Mouse (Mus musculus): ENCODE data around the gene Fkbp11.

Fkbp11 gene

GRCm38 (mm10) chr15:98738796-98739195 is 10.8 kb upstream of the Fkbp11 start:
- no peak for DNase-seq

- DNase-seq, result peak; percentile 71
Measured at GRCm38 (mm10) chr15:98737881-98738280, 9.9 kb upstream of the Fkbp11 start.

- peak; percentile 42 for DNase-seq
Measured at GRCm38 (mm10) chr15:98736521-98736920, 8.5 kb upstream of the Fkbp11 start.

- DNase-seq, result peak; percentile 37
Measured at GRCm38 (mm10) chr15:98733976-98734566, 6.1 kb upstream of the Fkbp11 start.

GRCm38 (mm10) chr15:98733370-98733769 is 5.4 kb upstream of the Fkbp11 start:
- DNase-seq, result no peak

- DNase-seq, result no peak
Measured at GRCm38 (mm10) chr15:98732006-98732531, 4.1 kb upstream of the Fkbp11 start.

GRCm38 (mm10) chr15:98730790-98731189 is 2.8 kb upstream of the Fkbp11 start:
- DNase-seq, result no peak

GRCm38 (mm10) chr15:98729791-98730545 is 2.0 kb upstream of the Fkbp11 start:
- no peak for DNase-seq

GRCm38 (mm10) chr15:98728366-98728765 is 368 bp upstream of the Fkbp11 start:
- peak; percentile 67 for DNase-seq

- no peak for DNase-seq
Measured at GRCm38 (mm10) chr15:98726746-98727145, 1.3 kb downstream of the Fkbp11 start.

- no peak for DNase-seq
Measured at GRCm38 (mm10) chr15:98726079-98726478, 1.9 kb downstream of the Fkbp11 start.

- peak; percentile 45 for DNase-seq
Measured at GRCm38 (mm10) chr15:98724441-98724840, 3.6 kb downstream of the Fkbp11 start.

GRCm38 (mm10) chr15:98722854-98723253 is 5.1 kb downstream of the Fkbp11 start:
- DNase-seq, result peak; percentile 67

GRCm38 (mm10) chr15:98722191-98722590 is 5.8 kb downstream of the Fkbp11 start:
- DNase-seq, result no peak

- no peak for DNase-seq
Measured at GRCm38 (mm10) chr15:98717301-98717700, 10.7 kb downstream of the Fkbp11 start.

- peak; percentile 46 for DNase-seq
Measured at GRCm38 (mm10) chr15:98714230-98714652, 13.8 kb downstream of the Fkbp11 start.

- DNase-seq, result peak; percentile 87
Measured at GRCm38 (mm10) chr15:98710442-98710841, 17.6 kb downstream of the Fkbp11 start.

- DNase-seq, result peak; percentile 93
Measured at GRCm38 (mm10) chr15:98707766-98708372, 20.1 kb downstream of the Fkbp11 start, which contains the start of gene Ccdc65. Ccdc65 (plus strand) TSS chr15:98708207.

GRCm38 (mm10) chr15:98704312-98704711 is 23.7 kb downstream of the Fkbp11 start:
- no peak for DNase-seq

- peak; percentile 94 for DNase-seq
Measured at GRCm38 (mm10) chr15:98699190-98700105, 28.6 kb downstream of the Fkbp11 start.

- no peak for DNase-seq
Measured at GRCm38 (mm10) chr15:98696216-98696615, 31.8 kb downstream of the Fkbp11 start.

GRCm38 (mm10) chr15:98695726-98696125 is 32.3 kb downstream of the Fkbp11 start:
- DNase-seq, result peak; percentile 82
